Mouse (Mus musculus) heart, postnatal 0 days (tissue): ENCODE measurements at regions not wholly inside any gene's neighbourhood (a gene's known extent, or its start where the extent isn't known, plus 50 kb on each side); places are given as distances from the start of the nearest gene placed in this dataset.

ENCODE experiments used
- CTCF ChIP-seq: IDR thresholded peaks from 2 replicates; pipeline ENCODE4 v1.5.1; 2016; ENCODE audit warnings: antibody characterized with exemption, control low read depth, low read depth
- EP300 ChIP-seq: IDR thresholded peaks from 2 replicates; pipeline ENCODE4 v1.6.1; 2016; ENCODE audit warnings: antibody characterized with exemption, low read depth

GRCm38 (mm10) chr4:105892065-105892464 is 102.4 kb downstream of the Gm12728 start:
- TF ChIP-seq EP300 (no peak), CTCF (no peak)
